24 mouse cellular contexts compared by ENCODE assay signal in the genomic region with DNA sequence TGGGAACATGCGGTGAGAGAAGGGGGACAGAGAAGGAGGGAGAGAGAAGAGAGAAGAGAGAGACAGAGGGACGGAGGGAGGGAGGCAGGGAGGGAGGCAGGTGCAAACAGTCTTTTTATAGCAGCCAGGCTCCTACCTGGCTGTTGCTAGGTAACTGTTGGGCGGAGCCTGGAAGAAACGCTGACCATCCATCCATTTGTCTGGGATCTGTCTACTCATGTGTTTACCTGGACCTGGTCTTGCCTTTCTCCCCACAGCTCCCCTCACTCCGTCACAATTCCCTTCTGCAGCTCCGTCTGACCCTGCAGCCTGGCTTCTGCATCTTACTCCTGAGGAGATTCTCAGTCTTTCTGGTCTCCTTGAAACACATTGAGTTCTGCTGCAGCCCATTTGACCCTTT.
A peak's percentile ranks its signal among the peaks of the same experiment; 100 is the strongest.
DNase-seq lines count a peak whose midpoint lies in the region; ATAC-seq and TF ChIP-seq lines count a peak whose summit lies in the region.
"Had no signal": no experiment of that assay in that cellular context is flagged by ENCODE, and none has a peak within 500 bp of the region (broad histone marks: within the 10 kb centered on the region; RNA-seq: fewer than 3 reads in every experiment).

No protein-coding gene starts in this region.

- H3K27me3 ChIP-seq in hindbrain, embryonic 15.5 days, result no peaks in the 10 kb centered on the region
- H3K27me3 ChIP-seq in hindbrain, embryonic 10.5 days (ENCODE audit: insufficient read depth, poor library complexity, severe bottlenecking), result no peaks in the 10 kb centered on the region
- no peaks in the 10 kb centered on the region for H3K27me3 ChIP-seq in midbrain, embryonic 16.5 days (ENCODE audit: control insufficient read depth, insufficient read depth, low read depth, low read length)
- no peaks in the 10 kb centered on the region for H3K27me3 ChIP-seq in midbrain, embryonic 13.5 days
- no peaks in the 10 kb centered on the region for H3K27me3 ChIP-seq in stomach, postnatal 0 days (ENCODE audit: control insufficient read depth, insufficient read depth, low read length)
- H3K27me3 ChIP-seq: heart, embryonic 13.5 days; hindbrain, embryonic 13.5 days; liver, embryonic 13.5 days; lung, embryonic 15.5 days; neural tube, embryonic 12.5 days had no signal

- no peak overlapping the region for H3K9ac ChIP-seq in hindbrain, embryonic 15.5 days
- H3K9ac ChIP-seq in midbrain, embryonic 16.5 days (ENCODE audit: low read depth, low read length), result no peak overlapping the region
- no peak overlapping the region for H3K9ac ChIP-seq in midbrain, embryonic 13.5 days (replicated peaks)
- H3K9ac ChIP-seq in stomach, postnatal 0 days (ENCODE audit: low read length), result no peak overlapping the region
- H3K9ac ChIP-seq: heart, embryonic 13.5 days; hindbrain, embryonic 13.5 days; liver, embryonic 13.5 days; lung, embryonic 15.5 days; neural tube, embryonic 12.5 days had no signal

- no peaks in the 10 kb centered on the region for H3K9me3 ChIP-seq in hindbrain, embryonic 15.5 days
- no peaks in the 10 kb centered on the region for H3K9me3 ChIP-seq in hindbrain, embryonic 10.5 days
- no peaks in the 10 kb centered on the region for H3K9me3 ChIP-seq in midbrain, embryonic 16.5 days (replicated peaks; ENCODE audit: control insufficient read depth, low read length, poor library complexity, severe bottlenecking)
- H3K9me3 ChIP-seq in midbrain, embryonic 13.5 days, result no peaks in the 10 kb centered on the region
- no peaks in the 10 kb centered on the region for H3K9me3 ChIP-seq in stomach, postnatal 0 days (ENCODE audit: control insufficient read depth, low read length)
- H3K9me3 ChIP-seq: forebrain, embryonic 10.5 days; heart, embryonic 13.5 days; hindbrain, embryonic 13.5 days; liver, embryonic 13.5 days; lung, embryonic 15.5 days; neural tube, embryonic 12.5 days had no signal

- H3K4me1 ChIP-seq in hindbrain, embryonic 15.5 days (replicated peaks), result peaks cover 12% of the 10 kb centered on the region
- peaks cover 25% of the 10 kb centered on the region for H3K4me1 ChIP-seq in hindbrain, embryonic 10.5 days (replicated peaks)
- no peaks in the 10 kb centered on the region for H3K4me1 ChIP-seq in midbrain, embryonic 16.5 days (ENCODE audit: control insufficient read depth, insufficient read depth, low read length)
- peaks cover 8% of the 10 kb centered on the region for H3K4me1 ChIP-seq in midbrain, embryonic 13.5 days (replicated peaks)
- no peaks in the 10 kb centered on the region for H3K4me1 ChIP-seq in stomach, postnatal 0 days (replicated peaks; ENCODE audit: control insufficient read depth, insufficient read depth)
- H3K4me1 ChIP-seq: heart, embryonic 13.5 days; liver, embryonic 13.5 days; lung, embryonic 15.5 days; neural tube, embryonic 12.5 days had no signal

- TF ChIP-seq CTCF in stomach, postnatal 0 days (IDR thresholded peaks at IDR 0.05; ENCODE audit: low read depth), result no peak

- ATAC-seq in hindbrain, embryonic 15.5 days (ENCODE audit: low FRiP score, low read depth), result 0 out of 2 replicates have a peak, but pooled peaks have one; percentile 42
- ATAC-seq in midbrain, embryonic 16.5 days, result peak; percentile 11; the same call in 1 of the 2 replicates
- ATAC-seq in midbrain, embryonic 13.5 days, result no peak
- 0 out of 2 replicates have a peak, but pooled peaks have one; percentile 25 for ATAC-seq in stomach, postnatal 0 days (ENCODE audit: low FRiP score, low TSS enrichment)
- no peak for ATAC-seq in frontal cortex, adult (ENCODE audit: low TSS enrichment)
- ATAC-seq: CD4-positive, CD25-positive, alpha-beta regulatory T cell, adult 4 months; forebrain, embryonic 16.5 days had no signal

- no peak for TF ChIP-seq EP300 in stomach, postnatal 0 days (optimal IDR thresholded peaks at IDR 0.05)

- H3K36me3 ChIP-seq in hindbrain, embryonic 15.5 days, result no peaks in the 10 kb centered on the region
- no peaks in the 10 kb centered on the region for H3K36me3 ChIP-seq in hindbrain, embryonic 10.5 days
- no peaks in the 10 kb centered on the region for H3K36me3 ChIP-seq in midbrain, embryonic 16.5 days (ENCODE audit: control insufficient read depth, insufficient read depth, low read length)
- H3K36me3 ChIP-seq in midbrain, embryonic 13.5 days, result no peaks in the 10 kb centered on the region
- no peaks in the 10 kb centered on the region for H3K36me3 ChIP-seq in stomach, postnatal 0 days (ENCODE audit: control insufficient read depth, insufficient read depth, low read length)
- H3K36me3 ChIP-seq: forebrain, embryonic 10.5 days; heart, embryonic 13.5 days; hindbrain, embryonic 13.5 days; liver, embryonic 13.5 days; lung, embryonic 15.5 days; neural tube, embryonic 12.5 days had no signal

- no peak overlapping the region for H3K4me2 ChIP-seq in hindbrain, embryonic 15.5 days
- no peak overlapping the region for H3K4me2 ChIP-seq in midbrain, embryonic 16.5 days (ENCODE audit: low read length)
- H3K4me2 ChIP-seq in midbrain, embryonic 13.5 days (replicated peaks), result no peak overlapping the region
- no peak overlapping the region for H3K4me2 ChIP-seq in stomach, postnatal 0 days (replicated peaks; ENCODE audit: low read depth)
- H3K4me2 ChIP-seq: heart, embryonic 13.5 days; hindbrain, embryonic 13.5 days; liver, embryonic 13.5 days; lung, embryonic 15.5 days; neural tube, embryonic 12.5 days had no signal

- H3K27ac ChIP-seq in hindbrain, embryonic 15.5 days (replicated peaks), result no peak overlapping the region
- no peak overlapping the region for H3K27ac ChIP-seq in hindbrain, embryonic 10.5 days
- H3K27ac ChIP-seq in midbrain, embryonic 16.5 days (ENCODE audit: low read length), result no peak overlapping the region
- no peak overlapping the region for H3K27ac ChIP-seq in midbrain, embryonic 13.5 days
- no peak overlapping the region for H3K27ac ChIP-seq in stomach, postnatal 0 days (replicated peaks)
- H3K27ac ChIP-seq: forebrain, embryonic 10.5 days; heart, embryonic 13.5 days; hindbrain, embryonic 13.5 days; liver, embryonic 13.5 days; lung, embryonic 15.5 days; macrophage; neural tube, embryonic 12.5 days had no signal

- DNase-seq in hindbrain, embryonic 10.5 days (ENCODE audit: low spot score), result no peak
- DNase-seq in cerebellum, adult 9-11 months, result peak; percentile 76
- DNase-seq in stomach, postnatal 0 days (ENCODE audit: low spot score), result peak; percentile 25
- no peak for DNase-seq in T-cell, adult 2 months (ENCODE audit: low spot score)
- DNase-seq: adrenal gland, postnatal 25 days; gastrocnemius, postnatal 25 days; heart, adult 18-20 months; heart, postnatal 14 days; kidney, adult 9 months; kidney, postnatal 25 days; liver, embryonic 13.5 days; right cerebral cortex, postnatal 14 days had no signal

- WGBS in hindbrain, embryonic 15.5 days, result 50% methylated on average over 6 of the region's 6 CpGs
- 55% methylated on average over 6 of the region's 6 CpGs for WGBS in hindbrain, embryonic 10.5 days
- 49% methylated on average over 6 of the region's 6 CpGs for whole genome bisulfite sequencing in midbrain, embryonic 16.5 days
- WGBS in midbrain, embryonic 13.5 days, result 57% methylated on average over 6 of the region's 6 CpGs
- 47% methylated on average over 6 of the region's 6 CpGs for WGBS in stomach, postnatal 0 days

- no peak overlapping the region for H3K4me3 ChIP-seq in hindbrain, embryonic 15.5 days
- no peak overlapping the region for H3K4me3 ChIP-seq in hindbrain, embryonic 10.5 days
- no peak overlapping the region for H3K4me3 ChIP-seq in midbrain, embryonic 16.5 days (ENCODE audit: low read depth, low read length)
- H3K4me3 ChIP-seq in midbrain, embryonic 13.5 days (replicated peaks), result no peak overlapping the region
- no peak overlapping the region for H3K4me3 ChIP-seq in stomach, postnatal 0 days (ENCODE audit: low read depth, low read length)
- H3K4me3 ChIP-seq: forebrain, embryonic 10.5 days; heart, embryonic 13.5 days; hindbrain, embryonic 13.5 days; liver, embryonic 13.5 days; lung, embryonic 15.5 days; neural tube, embryonic 12.5 days had no signal

Comparison
In these comparisons a context has a peak if more than half of its experiments do, and no peak if none do; other contexts are left out.
1. ATAC-seq: peak in hindbrain, embryonic 15.5 days (single experiment), midbrain, embryonic 16.5 days (single experiment) and stomach, postnatal 0 days (single experiment); none in midbrain, embryonic 13.5 days (single experiment) and frontal cortex, adult (single experiment).
2. DNase-seq: peak in cerebellum, adult 9-11 months (single experiment) and stomach, postnatal 0 days (single experiment); none in hindbrain, embryonic 10.5 days (single experiment) and T-cell, adult 2 months (single experiment).